Mouse (Mus musculus): ENCODE results near the gene Tmed1.
A peak's percentile ranks its signal among the peaks of the same experiment; 100 is the strongest.
"Not testable (repeated sequence)": the region's sequence is repeated elsewhere in the genome, so short reads cannot be mapped to it uniquely, and the experiment has no call there.

The Tmed1 gene

DNA sequence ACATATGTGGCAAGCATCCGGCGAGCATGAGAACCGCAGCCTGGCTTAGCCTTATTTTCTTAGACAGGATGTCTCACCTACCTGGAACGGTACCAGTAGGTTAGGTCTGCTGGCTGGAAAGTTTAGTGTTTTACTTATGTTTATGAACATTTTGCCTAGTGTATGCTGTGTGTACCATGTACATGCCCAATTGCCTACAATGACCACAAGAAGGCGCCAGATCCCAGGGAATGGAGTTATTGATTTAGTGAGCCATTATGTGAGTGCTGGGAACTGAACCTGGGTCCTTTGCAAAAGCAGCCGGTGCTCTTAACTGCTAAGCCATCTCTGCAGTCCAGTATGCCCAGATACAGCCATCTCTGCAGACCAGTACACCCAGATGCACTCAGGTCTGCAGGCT is 32.3 kb downstream of the Tmed1 start:
- no peak for DNase-seq (ENCODE audit: extremely low spot score, low spot score)

DNA sequence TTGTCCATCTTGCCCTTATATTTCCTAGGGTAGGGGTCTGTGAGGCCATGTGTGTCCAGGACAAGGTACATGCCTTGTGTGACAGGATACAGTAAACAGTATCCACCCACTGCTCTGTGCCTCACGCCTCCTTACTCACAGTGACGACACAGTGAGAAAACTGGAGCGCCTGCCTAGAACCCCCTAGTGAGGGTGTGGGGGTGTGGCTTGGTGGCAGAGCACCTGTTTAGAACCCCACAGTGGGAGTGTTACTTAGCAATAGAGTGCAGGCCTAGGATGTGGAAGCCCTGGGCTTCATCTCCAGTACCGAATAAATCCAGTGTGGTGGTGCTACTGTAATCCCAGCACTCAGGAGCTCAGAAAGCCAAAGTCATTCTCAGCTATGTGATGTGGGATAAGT is 37.1 kb downstream of the Tmed1 start:
- DNase-seq (ENCODE audit: extremely low spot score, low spot score): no peak

DNA sequence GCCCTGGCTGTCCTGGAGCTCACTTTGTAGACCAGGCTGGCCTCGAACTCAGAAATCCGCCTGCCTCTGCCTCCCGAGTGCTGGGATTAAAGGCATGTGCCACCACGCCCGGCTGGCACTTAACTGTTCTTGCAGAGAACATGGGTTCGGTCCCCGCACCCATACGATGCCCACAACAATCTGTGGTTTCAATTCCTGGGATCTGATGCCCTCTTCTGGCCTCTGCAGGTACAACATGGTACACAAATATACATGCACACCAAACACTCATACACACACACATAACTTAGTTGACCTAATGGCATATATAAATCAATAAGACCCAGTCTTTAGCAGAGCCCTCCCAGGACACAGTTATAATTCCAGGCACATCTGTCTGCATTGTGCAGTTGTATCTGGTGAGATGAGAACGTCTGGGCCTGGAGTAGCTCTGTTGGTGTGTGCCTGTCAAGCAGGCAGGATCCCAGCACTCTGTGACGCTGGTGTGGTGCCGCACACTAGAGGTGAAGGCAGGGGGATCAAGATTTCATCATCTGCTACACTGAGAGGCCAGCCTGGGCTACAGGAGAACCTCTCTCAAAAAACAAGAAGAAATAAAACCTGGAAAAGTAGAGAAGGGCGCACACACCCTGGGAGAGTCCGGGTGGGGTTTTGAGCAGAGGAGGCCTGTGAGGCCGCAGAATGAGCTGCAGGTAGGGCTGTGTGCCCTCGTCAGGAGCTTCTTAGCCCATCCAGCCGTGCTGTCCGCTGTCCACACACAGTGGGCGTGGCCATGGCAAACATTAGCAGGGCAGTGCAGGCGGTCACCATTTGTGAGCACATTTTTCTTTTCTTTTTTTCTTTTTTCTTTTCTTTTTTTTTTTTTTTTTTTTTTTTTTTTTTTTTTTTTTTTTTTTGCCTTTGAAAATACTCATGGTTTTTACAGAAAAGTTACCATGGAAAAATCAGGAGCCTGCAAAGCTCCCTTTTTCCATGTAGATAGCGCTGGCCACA is 40.7 kb downstream of the Tmed1 start:
- peak; percentile 42 for DNase-seq (ENCODE audit: extremely low spot score, low spot score)

DNA sequence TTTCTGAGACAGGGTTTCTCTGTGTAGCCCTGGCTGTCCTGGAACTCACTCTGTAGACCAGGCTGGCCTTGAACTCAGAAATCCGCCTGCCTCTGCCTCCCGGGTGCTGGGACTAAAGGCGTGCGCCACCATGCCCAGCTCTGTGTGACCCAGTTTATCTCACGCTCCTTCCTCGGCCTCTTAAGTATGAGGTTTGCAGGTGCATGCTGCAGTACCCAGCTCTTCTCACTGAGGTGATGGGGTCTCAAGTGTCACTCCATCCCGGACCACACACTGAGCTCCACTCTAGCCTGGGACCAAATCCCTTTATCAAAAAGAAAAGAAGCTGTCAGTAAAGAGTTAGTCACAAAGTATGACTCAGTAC is 45.5 kb downstream of the Tmed1 start:
- DNase-seq (ENCODE audit: extremely low spot score, low spot score): not testable (repeated sequence)

DNA sequence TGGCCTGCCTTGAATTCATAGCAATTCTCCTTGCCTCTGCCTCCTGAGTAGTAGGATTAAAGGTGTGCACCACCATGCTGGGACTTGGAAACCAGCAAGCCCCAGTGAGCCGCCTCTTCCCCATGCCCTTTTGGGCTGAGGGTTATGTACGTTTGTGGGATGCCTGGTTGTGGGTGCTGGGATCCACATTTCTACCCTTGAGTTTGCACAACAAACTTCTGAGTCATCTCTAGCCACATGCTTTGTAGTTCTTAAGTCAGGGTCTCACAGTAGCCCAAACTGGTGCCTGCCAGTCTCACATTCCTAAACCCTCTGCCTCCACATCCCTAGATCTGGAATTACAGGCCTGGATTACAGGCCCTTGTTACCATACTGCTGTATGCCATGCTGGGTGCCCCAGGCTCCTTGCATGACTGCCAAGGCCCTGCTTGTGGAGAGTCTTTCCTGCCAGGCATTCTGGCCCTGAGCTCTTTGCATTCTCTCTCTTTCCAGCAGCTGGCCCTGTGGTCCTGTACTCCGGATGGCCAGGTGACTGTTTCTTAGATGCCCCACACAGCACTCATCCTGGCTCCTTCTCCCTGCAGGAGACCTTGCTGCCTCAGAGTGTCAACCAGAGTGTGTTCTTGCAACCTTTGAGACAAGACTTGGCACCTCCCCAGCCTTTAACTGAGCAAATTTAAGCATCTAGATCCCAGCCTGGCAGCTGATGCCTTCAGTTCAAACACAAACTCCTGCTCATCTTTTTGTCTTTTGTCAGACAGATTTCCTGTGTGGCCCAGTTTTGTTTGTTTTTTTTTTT is 46.1 kb downstream of the Tmed1 start:
- no peak for DNase-seq (ENCODE audit: extremely low spot score, low spot score)

DNA sequence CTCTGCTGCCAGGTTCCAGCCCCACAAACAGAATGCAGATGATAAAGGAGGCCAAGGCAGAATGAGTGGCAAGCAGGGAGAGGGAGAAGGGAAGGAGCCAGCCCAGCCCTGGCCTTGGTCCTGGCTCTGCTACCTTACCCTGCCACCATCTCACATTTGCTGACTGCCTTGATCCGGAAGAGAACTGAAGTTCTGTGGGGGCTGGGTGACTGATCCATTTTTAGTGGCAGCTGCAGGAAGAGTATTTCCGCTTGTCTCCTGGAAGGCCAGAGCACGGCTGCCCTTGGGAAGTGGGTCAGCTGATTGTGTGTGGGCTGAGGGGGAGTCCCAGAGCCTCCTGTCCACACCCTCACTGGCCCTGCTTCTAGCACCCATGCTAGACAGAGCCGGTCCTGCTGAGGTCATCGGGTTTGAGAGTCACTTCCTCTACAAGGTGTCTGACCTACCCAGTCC is 46.9 kb downstream of the Tmed1 start:
- no peak for DNase-seq (ENCODE audit: extremely low spot score, low spot score)

DNA sequence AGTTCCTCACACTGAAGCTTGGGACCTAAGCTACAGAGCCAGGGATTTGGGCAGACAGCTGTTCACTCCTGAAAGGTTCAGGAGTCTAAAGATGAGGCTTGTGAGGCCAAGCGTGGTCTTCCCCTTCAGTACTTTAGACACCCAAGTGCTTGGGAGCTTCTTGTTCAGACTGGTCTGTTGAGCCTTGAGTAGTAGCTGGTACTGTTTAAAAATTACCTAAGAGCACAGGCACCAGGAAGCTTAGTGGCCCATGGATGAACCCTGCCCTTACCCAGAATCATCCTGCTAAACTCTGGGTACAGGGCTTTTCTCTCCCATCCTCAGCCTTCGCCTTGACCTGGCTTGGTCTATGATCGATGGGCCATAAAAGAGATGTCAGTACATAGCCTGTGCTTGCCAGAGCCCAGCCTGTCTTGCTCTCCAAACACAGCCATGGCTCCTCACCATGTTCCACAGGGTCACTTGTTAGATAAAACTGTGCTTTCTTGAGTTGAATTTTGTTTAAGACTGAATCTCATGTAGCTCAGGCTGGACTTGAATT is 49.6 kb downstream of the Tmed1 start:
- DNase-seq (ENCODE audit: extremely low spot score, low spot score): no peak

DNA sequence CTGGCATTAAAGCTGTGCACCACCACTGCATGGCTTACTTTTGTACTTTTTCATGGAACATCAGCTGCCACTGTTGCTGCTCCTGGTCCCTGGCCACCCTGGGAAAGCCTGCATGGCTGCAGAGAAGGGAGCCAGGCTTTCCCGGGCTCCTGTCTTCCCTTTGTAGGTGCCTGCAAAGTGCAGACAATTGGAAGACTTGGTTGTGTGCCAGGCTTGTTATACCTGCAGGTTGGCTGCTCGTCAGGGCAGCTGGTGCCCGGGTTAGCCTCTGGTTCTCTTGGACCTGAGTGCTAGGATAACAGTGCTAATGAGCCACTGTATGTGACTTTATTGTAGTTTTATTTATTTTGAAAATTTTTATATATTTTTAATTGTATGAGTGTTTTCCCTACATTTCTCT is 51.2 kb downstream of the Tmed1 start:
- DNase-seq (ENCODE audit: extremely low spot score, low spot score): no peak

All from neural tube, embryonic 10.5 days (tissue).